Mouse (Mus musculus) gastrocnemius, adult 2 months (tissue): Measurements from ENCODE around the gene Gm27235. TPM values are rescaled to one million over a fixed set of nuclear protein-coding genes. Genes with fewer than 3 reads are reported as not detected.
"Not testable (repeated sequence)": the region's sequence is repeated elsewhere in the genome, so short reads cannot be mapped to it uniquely, and the experiment has no call there.

ENCODE experiments used
- DNase-seq: peaks from one replicate; pipeline ENCODE4 v3.0.0; 2022
- H3K27ac ChIP-seq: fragments of 200-600 bp; 2 replicates; pipeline ENCODE4 v1.8.1; 2022; ENCODE audit warnings: mild to moderate bottlenecking
- H3K4me3 ChIP-seq: fragments of 200-600 bp; 2 replicates; pipeline ENCODE4 v1.8.1; 2022; ENCODE audit warnings: mild to moderate bottlenecking, moderate library complexity
- CTCF ChIP-seq: fragments of 200-600 bp; IDR thresholded peaks from 2 replicates; pipeline ENCODE4 v1.8.1; 2022; ENCODE audit warnings: antibody characterized with exemption, mild to moderate bottlenecking, moderate library complexity
- intact Hi-C: fragments of 180-260 bp; cut with DNase I; formaldehyde crosslinking; loops from one replicate; pipeline ENCODE4 v1.15.1; 2025
- long read RNA-seq, 2 experiments: library from polyadenylated mRNA; stranded (forward); transcript quantifications; one replicate each; pipeline ENCODE4 v2.0.0; 2021
- total RNA-seq, 2 experiments: library from RNA; stranded (reverse); gene quantifications; 2 replicates each; pipeline ENCODE4 v1.2.3; 2021

Gene Gm27235
- total RNA-seq = not detected
- long read RNA-seq, experiment 1 = 0 reads
- long read RNA-seq, experiment 2 = 0 reads

DNA sequence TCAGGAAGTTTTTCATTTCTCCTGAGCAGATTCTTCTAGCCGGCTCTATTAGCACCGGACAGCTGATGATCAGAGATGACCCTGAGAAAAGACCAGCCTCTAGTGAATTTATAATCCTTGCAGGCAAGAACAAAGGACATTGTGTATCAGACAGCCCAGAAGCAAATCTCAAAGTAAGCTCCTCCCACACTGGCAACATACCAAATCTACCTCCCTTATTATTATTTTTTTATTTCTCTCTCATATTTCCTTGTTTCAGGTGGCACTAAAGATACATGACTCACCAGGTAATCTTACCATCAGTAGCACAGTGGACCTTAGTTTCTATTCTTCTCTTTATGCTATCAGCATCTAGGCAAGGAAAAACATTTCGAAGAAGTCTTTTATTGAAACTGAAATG is at the start of gene Gm27235, which contains the start of gene D730048I06Rik:
Gene Gm27235, minus strand, starts transcription at position 101 of the 400 bp plus-strand sequence.
Gene D730048I06Rik, minus strand, starts transcription at position 112 of the 400 bp plus-strand sequence.
- intact Hi-C loops = no loop called here
- no peak for TF ChIP-seq CTCF
- H3K4me3 ChIP-seq = no peak within 1 kb of the TSS
- DNase-seq = no peak
- no peak within 1 kb of the TSS for H3K27ac ChIP-seq

DNA sequence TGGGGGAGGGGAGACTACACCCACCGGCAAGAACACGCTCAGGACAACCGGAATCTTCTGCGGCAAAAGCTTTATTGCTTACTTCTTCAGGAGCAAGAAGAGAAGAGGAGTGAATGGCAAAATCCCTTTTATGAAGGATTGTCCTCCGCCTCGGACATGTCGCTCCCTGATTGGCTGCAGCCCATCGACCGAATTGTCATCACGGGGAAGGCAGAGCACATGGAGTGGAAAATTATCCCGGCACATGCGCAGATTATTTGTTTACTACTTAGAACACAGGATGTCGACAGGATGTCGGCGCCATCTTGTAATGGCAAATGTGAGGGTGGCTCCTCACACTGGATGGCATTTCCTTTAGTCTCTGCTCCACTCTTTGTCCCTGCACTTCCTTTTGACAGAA is 28.0 kb upstream of the Gm27235 start:
- DNase-seq, H3K4me3 ChIP-seq, intact Hi-C loops, H3K27ac ChIP-seq: not testable (repeated sequence)

DNA sequence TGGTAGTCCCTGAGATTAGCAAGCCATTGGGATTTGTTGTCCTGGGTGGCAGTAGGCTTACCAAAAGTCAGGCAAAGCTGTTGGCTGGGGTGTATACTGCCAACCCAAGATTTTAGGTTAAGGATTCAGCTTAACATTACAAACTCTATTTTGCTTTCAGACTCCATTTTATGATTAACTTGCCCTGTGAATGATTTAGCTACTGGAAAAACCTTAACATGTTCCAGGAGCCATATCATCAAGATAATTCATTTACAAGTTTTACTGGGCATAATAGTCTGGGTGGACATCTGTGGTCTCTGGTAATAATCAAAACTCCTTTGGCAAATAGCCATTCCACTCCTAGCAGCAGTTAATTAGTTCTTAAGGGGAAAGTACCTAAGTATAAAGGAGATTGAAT is 8.2 kb upstream of the Gm27235 start:
- Histone ChIP-seq H3K4me3 (no peak overlapping the region), H3K27ac (no peak overlapping the region)
- intact Hi-C loops = no loop called here
- DNase-seq = no peak
- TF ChIP-seq CTCF = no peak

DNA sequence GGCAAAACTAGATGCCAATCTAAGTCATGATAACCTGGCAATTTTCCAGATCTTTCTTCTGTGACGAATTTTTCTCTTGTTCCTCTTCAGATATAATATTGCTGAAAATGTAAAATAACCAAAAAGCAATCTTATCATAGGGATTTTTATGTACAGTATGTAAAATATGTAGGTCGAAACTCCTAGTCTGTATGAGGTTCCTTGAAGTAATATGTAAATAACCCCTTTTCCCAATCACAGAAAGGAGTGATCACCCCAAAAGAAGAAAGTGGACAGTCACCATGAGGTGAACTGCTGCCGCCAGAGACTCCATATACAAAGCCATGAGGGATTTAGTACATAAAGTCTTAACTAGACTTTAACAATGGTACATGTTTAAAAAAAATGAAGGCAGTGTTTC is 11.9 kb downstream of the Gm27235 start, which contains the start of gene Gm17727:
Gene Gm17727, minus strand, starts transcription at position 101 of the 400 bp plus-strand sequence.
- intact Hi-C loops = no loop called here
- no peak within 1 kb of the TSS for H3K4me3 ChIP-seq
- TF ChIP-seq CTCF = no peak
- DNase-seq = no peak
- H3K27ac ChIP-seq = no peak within 1 kb of the TSS

DNA sequence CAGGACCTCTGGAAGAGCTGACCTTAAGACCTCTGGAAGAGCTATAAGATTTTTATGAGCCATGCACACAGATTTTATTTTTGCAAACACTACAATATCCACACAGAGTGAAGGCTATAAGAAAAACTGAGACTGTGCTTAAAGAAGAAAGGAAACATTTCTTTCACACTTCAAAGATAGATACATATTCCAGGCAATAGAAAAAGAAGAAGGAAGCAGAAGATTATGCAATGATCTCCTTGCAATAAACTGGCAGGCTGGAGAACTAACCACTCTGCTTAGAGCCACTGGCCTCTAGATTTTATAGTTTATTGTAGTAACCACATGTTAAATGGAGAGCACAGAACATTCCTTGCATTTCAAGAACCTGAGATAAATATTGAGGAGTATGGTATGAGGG is 33.1 kb downstream of the Gm27235 start:
- Histone ChIP-seq H3K27ac (no peak overlapping the region), H3K4me3 (no peak overlapping the region)
- DNase-seq = no peak
- TF ChIP-seq CTCF = no peak
- intact Hi-C loops = no loop called here

DNA sequence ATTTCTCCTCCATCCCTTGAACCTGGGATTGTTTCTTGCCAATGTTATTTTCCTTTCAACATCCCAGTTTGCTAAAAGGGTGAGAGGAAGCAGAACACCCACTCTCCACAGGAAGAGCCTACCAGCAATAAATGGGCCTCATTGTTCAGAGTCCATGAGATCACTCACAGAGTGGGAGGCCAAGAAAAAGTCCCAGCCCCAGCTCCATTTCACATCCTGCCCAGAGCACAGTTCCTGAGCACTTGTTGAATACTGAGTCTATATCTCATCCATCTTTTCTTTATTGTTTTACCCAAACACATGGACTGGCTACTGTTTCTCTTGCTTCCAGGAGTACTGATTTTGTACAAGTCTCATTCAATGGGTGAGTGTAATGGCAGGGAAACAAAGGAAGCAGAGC is 49.2 kb downstream of the Gm27235 start, which contains the start of gene Gm17677:
Gene Gm17677, plus strand, starts transcription at position 301 of the 400 bp plus-strand sequence.
- intact Hi-C loops = no loop called here

More for the DNA sequence above, 49.2 kb downstream of the Gm27235 start, which contains the start of gene Gm17677:
- TF ChIP-seq CTCF = no peak
- Histone ChIP-seq H3K4me3 (no peak within 1 kb of the TSS), H3K27ac (no peak within 1 kb of the TSS)
- no peak for DNase-seq

Other genes starting within 250 kb of the Gm27235 start
- not detected for gene Ddx25, start 231.6 kb downstream of the Gm27235 start, total RNA-seq
- 1 to 10 TPM; 9.0 to 9.1 TPM for gene Pus3, start 231.5 kb downstream of the Gm27235 start, total RNA-seq
- not detected for gene Pate2, start 219.8 kb downstream of the Gm27235 start, total RNA-seq
- 1 to 10 TPM; 1.2 to 1.3 TPM for gene Hyls1, start 219.7 kb downstream of the Gm27235 start, total RNA-seq
- not detected for gene Pate4, start 178.2 kb downstream of the Gm27235 start, total RNA-seq
- not detected for gene Pate3, start 141.9 kb downstream of the Gm27235 start, total RNA-seq
- not detected for gene Pate1, start 102.7 kb downstream of the Gm27235 start, total RNA-seq
- not detected for gene Gm17677, start 49.1 kb downstream of the Gm27235 start, total RNA-seq
- not detected for gene Gm17727, start 12.0 kb downstream of the Gm27235 start, total RNA-seq
- gene D730048I06Rik, start within 50 bp of the Gm27235 start, total RNA-seq = not detected
- not detected for gene 9230110F15Rik, start 54.0 kb upstream of the Gm27235 start, total RNA-seq
- gene 9230113P08Rik, start 118.3 kb upstream of the Gm27235 start, total RNA-seq = not detected